Mouse (Mus musculus): ENCODE results near the gene Tmem132d. TPM values are rescaled to one million over a fixed set of nuclear protein-coding genes. Genes with fewer than 3 reads are reported as not detected.
"Not testable (repeated sequence)": the region's sequence is repeated elsewhere in the genome, so short reads cannot be mapped to it uniquely, and the experiment has no call there.

Tmem132d gene
- polyA plus RNA-seq, 1 experiment from 2014 or later: not detected

DNA sequence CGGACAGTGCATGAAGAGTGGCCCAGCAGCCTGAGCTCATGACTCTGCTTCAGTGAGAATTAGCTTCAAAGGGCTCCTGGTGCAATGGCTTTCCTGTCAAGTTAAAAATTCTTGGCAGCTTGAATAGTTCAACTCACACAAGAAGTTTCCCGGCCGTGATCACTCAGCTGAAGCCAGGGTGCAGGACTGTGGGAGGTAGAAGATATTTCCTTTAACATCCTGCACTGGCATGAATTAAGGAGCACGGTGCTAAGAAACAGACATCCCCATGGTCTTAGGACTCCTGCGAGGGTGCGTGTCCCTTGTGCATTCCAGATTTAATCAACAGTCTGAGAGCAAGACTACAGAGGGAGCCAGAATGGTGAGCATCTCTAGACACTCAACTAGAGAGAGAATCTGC lies 480.1 kb downstream of the Tmem132d start:
- no peak for ATAC-seq
- Histone ChIP-seq H3K36me3 (ENCODE audit: control insufficient read depth, insufficient read depth, low read length) (no peaks in the 10 kb centered on the region), H3K27ac (ENCODE audit: low read length) (no peak overlapping the region), H3K27me3 (replicated peaks; ENCODE audit: control insufficient read depth, insufficient read depth, low read length) (no peaks in the 10 kb centered on the region), H3K4me3 (ENCODE audit: low read length) (no peak overlapping the region), H3K4me1 (ENCODE audit: control insufficient read depth, insufficient read depth, low read length) (no peaks in the 10 kb centered on the region), H3K9ac (ENCODE audit: low read depth, low read length) (no peak overlapping the region), H3K4me2 (ENCODE audit: low read depth, low read length) (no peak overlapping the region), H3K9me3 (ENCODE audit: control insufficient read depth, low read length) (no peaks in the 10 kb centered on the region)
- WGBS: 68% methylated on average over 6 of the region's 6 CpGs

DNA sequence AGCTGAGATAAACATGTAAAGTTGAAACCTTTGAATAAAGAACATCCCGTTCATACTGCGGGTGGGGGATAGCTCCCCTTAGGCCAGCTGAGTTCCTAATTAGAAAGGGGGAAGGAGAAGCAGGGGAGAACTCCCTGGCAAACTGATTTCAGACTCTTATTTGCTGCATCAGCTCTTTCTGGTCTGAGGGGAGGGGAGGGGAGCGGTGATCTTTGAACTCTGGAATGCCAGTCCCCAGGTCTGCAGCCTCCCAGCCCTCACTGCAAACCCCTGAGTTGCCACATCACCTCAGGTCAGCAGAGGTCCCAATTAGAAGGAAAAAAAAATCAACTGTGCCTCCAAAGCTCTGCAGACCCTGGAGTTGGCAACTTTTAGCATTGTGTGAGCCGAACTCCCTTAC lies 482.3 kb downstream of the Tmem132d start:
- Histone ChIP-seq H3K9ac (ENCODE audit: low read depth, low read length) (no peak overlapping the region), H3K4me1 (ENCODE audit: control insufficient read depth, insufficient read depth, low read length) (no peaks in the 10 kb centered on the region), H3K4me2 (ENCODE audit: low read depth, low read length) (no peak overlapping the region), H3K36me3 (ENCODE audit: control insufficient read depth, insufficient read depth, low read length) (no peaks in the 10 kb centered on the region), H3K27me3 (replicated peaks; ENCODE audit: control insufficient read depth, insufficient read depth, low read length) (no peaks in the 10 kb centered on the region), H3K4me3 (ENCODE audit: low read length) (no peak overlapping the region), H3K27ac (ENCODE audit: low read length) (no peak overlapping the region), H3K9me3 (ENCODE audit: control insufficient read depth, low read length) (no peaks in the 10 kb centered on the region)
- WGBS: 48% methylated on average over 4 of the region's 4 CpGs
- no peak for ATAC-seq

DNA sequence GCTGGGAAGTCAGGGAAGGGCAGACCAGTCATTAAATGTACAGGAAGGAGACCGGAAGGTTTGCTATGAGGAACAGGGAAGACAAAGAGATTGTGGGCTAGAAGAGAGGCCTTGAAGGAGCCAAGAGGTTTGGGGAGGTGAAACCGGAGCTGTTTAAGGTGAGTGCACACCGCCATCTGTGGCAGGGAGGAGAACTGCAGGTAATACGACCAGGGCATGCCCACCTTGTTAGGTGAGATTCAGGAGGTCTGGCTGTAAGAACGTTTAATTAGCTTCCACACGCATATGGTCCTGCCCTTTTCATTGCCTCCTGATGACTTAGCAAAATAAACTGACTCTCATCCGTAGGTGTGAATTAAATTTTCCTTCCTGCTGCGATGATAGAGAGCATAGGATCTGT lies 485.6 kb downstream of the Tmem132d start:
- no peaks in the 10 kb centered on the region for H3K36me3 ChIP-seq (ENCODE audit: control insufficient read depth, insufficient read depth, low read length)
- no peaks in the 10 kb centered on the region for H3K9me3 ChIP-seq (ENCODE audit: control insufficient read depth, low read length)
- H3K4me1 ChIP-seq (ENCODE audit: control insufficient read depth, insufficient read depth, low read length): no peaks in the 10 kb centered on the region
- no peak overlapping the region for H3K4me2 ChIP-seq (ENCODE audit: low read depth, low read length)
- H3K9ac ChIP-seq (ENCODE audit: low read depth, low read length): no peak overlapping the region
- H3K4me3 ChIP-seq (ENCODE audit: low read length): no peak overlapping the region
- ATAC-seq: no peak
- H3K27me3 ChIP-seq (replicated peaks; ENCODE audit: control insufficient read depth, insufficient read depth, low read length): no peaks in the 10 kb centered on the region
- H3K27ac ChIP-seq (ENCODE audit: low read length): no peak overlapping the region
- 21% methylated on average over 8 of the region's 8 CpGs for WGBS

DNA sequence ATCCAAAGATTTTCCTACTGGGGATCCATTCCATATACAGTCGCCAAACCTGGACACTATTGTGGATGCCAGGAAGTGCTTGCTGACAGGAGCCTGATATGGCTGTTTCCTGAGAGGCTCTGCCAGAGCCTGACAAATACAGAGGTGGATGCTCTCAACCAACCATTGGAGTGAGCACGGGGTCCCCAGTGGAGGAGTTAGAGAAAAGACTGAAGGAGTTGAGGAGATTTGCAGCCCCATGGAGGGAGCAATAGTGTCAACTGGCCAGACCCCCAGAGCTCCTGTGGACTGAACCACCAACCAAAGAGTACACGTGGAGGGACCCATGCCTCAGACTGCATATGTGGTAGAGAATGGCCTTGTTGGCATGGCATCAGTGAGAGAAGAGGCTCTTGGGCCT lies 490.7 kb downstream of the Tmem132d start:
- H3K4me1 ChIP-seq (ENCODE audit: control insufficient read depth, insufficient read depth, low read length); H3K4me2 ChIP-seq (ENCODE audit: low read depth, low read length); H3K27ac ChIP-seq (ENCODE audit: low read length); H3K9ac ChIP-seq (ENCODE audit: low read depth, low read length); H3K9me3 ChIP-seq (ENCODE audit: control insufficient read depth, low read length); ATAC-seq; H3K27me3 ChIP-seq (replicated peaks; ENCODE audit: control insufficient read depth, insufficient read depth, low read length); H3K4me3 ChIP-seq (ENCODE audit: low read length); H3K36me3 ChIP-seq (ENCODE audit: control insufficient read depth, insufficient read depth, low read length): not testable (repeated sequence)
- 76% methylated on average over 3 of the region's 3 CpGs for WGBS

DNA sequence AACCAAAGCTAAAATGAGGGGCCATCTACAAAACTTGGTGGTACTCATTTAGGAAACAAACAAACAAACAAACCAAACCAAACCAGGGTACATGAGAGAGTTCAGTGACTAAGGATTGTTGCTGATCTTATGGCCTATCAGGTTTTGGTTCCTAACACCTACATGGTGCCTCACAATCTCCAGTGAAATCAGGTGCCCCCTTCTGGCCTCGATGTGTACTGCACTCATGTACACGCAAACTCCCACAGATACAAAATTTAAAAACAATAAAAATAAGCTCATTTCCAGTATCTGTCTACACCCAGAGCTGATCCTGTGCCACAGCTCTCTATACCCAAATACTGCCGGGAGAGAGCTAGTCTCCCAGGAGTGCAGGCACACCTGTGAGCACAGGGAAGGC lies 495.0 kb downstream of the Tmem132d start:
- Histone ChIP-seq H3K27me3 (replicated peaks; ENCODE audit: control insufficient read depth, insufficient read depth, low read length) (no peaks in the 10 kb centered on the region), H3K27ac (ENCODE audit: low read length) (no peak overlapping the region), H3K9ac (ENCODE audit: low read depth, low read length) (no peak overlapping the region), H3K4me3 (ENCODE audit: low read length) (no peak overlapping the region), H3K36me3 (ENCODE audit: control insufficient read depth, insufficient read depth, low read length) (no peaks in the 10 kb centered on the region), H3K4me2 (ENCODE audit: low read depth, low read length) (no peak overlapping the region), H3K4me1 (ENCODE audit: control insufficient read depth, insufficient read depth, low read length) (no peaks in the 10 kb centered on the region), H3K9me3 (ENCODE audit: control insufficient read depth, low read length) (no peaks in the 10 kb centered on the region)
- WGBS: 75% methylated on average over 3 of the region's 3 CpGs
- no peak for ATAC-seq

DNA sequence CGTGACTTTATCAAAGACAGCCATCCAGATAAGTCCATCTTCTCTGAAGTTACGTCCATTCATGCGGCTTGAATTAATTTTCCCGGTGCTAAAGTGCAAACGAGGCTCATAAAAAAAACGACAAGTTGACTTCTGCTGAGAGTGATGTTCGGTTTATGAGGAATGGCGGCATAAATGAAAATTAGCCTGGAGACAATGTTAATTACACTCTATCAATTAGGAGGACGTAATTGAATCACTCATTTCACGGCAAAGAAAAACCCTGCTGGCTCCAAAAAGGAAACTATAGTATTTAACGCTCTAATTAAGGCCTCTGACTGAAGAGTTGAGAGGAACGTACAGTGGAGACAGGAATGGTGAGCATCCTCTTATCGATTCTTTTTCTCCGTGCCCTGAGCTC lies 503.2 kb downstream of the Tmem132d start:
- Histone ChIP-seq H3K27me3 (replicated peaks; ENCODE audit: control insufficient read depth, insufficient read depth, low read length) (no peaks in the 10 kb centered on the region), H3K4me1 (ENCODE audit: control insufficient read depth, insufficient read depth, low read length) (no peaks in the 10 kb centered on the region), H3K4me3 (ENCODE audit: low read length) (no peak overlapping the region), H3K9ac (ENCODE audit: low read depth, low read length) (no peak overlapping the region), H3K27ac (ENCODE audit: low read length) (no peak overlapping the region), H3K9me3 (ENCODE audit: control insufficient read depth, low read length) (no peaks in the 10 kb centered on the region; the same call in 1 of the 2 replicates), H3K4me2 (ENCODE audit: low read depth, low read length) (no peak overlapping the region), H3K36me3 (ENCODE audit: control insufficient read depth, insufficient read depth, low read length) (no peaks in the 10 kb centered on the region)
- WGBS: 88% methylated on average over 14 of the region's 14 CpGs
- no peak for ATAC-seq

DNA sequence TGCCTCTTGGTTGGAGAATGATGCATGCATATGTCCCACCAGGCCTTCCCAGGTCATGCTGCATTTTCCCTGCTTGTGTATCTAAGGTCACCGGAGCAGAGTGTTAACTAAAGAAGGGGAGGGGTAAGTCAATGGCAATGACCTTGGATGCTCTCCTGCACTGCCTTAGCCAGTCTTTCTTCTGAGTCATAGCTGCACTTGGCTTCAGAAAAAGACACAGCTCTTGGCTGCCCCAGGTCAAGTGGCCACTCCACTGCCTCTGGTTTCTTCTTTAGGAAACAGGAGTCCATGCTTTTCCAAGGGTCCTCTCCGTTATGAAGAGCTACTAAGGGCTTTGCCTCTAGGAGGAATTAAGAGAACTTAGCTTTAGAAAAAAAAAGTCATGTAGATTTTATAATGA lies 506.2 kb downstream of the Tmem132d start:
- no peak overlapping the region for H3K4me2 ChIP-seq (ENCODE audit: low read depth, low read length)
- 74% methylated on average over 2 of the region's 2 CpGs for WGBS
- H3K9me3 ChIP-seq (ENCODE audit: control insufficient read depth, low read length): no peaks in the 10 kb centered on the region; the same call in 1 of the 2 replicates
- H3K27me3 ChIP-seq (replicated peaks; ENCODE audit: control insufficient read depth, insufficient read depth, low read length): no peaks in the 10 kb centered on the region
- no peaks in the 10 kb centered on the region for H3K4me1 ChIP-seq (ENCODE audit: control insufficient read depth, insufficient read depth, low read length)
- no peaks in the 10 kb centered on the region for H3K36me3 ChIP-seq (ENCODE audit: control insufficient read depth, insufficient read depth, low read length)
- H3K27ac ChIP-seq (ENCODE audit: low read length): no peak overlapping the region
- H3K4me3 ChIP-seq (ENCODE audit: low read length): no peak overlapping the region
- ATAC-seq: no peak
- H3K9ac ChIP-seq (ENCODE audit: low read depth, low read length): no peak overlapping the region

DNA sequence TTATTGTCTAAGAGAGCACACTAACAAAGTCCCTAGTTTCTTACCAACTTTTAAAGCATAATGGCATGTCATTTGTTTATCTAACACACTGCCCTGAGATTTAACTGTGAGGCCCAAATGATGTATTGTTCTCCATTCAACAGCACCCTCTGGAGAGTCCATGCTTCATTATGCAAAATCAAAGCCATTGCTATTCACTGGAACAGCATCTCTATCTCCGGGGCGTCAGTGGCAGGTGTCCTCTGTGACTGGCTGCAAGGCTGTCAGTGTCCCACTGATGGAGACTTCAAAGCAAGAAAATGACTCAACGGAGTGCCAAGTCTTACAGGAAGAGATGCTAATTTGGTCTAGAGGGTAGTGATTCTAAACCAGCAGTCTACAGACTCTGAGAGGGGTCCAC lies 508.8 kb downstream of the Tmem132d start:
- Histone ChIP-seq H3K4me1 (ENCODE audit: control insufficient read depth, insufficient read depth, low read length) (no peaks in the 10 kb centered on the region), H3K27ac (ENCODE audit: low read length) (no peak overlapping the region), H3K36me3 (ENCODE audit: control insufficient read depth, insufficient read depth, low read length) (no peaks in the 10 kb centered on the region), H3K4me3 (ENCODE audit: low read length) (no peak overlapping the region), H3K9ac (ENCODE audit: low read depth, low read length) (no peak overlapping the region), H3K27me3 (replicated peaks; ENCODE audit: control insufficient read depth, insufficient read depth, low read length) (no peaks in the 10 kb centered on the region), H3K4me2 (ENCODE audit: low read depth, low read length) (no peak overlapping the region), H3K9me3 (ENCODE audit: control insufficient read depth, low read length) (no peaks in the 10 kb centered on the region)
- 62% methylated on average over 3 of the region's 3 CpGs for WGBS
- ATAC-seq: no peak

DNA sequence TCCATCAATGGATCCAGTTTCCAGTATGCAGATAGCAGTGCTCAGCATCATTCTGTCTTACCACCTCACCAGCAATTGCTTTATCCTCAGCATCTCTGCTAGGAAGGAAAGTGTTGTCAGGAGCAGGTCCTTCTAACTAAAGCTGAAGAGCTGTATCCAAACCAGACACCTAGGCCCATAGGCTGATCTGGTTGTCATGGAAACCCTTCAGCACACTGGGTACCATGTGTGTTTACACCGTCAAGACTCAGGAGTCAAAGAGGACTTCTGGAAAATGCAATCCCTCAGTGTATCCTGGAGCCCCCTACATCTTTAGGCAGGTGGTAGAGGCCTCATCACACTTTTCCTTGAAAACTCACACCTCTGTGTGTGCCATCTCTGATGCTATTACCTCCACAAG lies 513.7 kb downstream of the Tmem132d start:
- H3K27me3 ChIP-seq (replicated peaks; ENCODE audit: control insufficient read depth, insufficient read depth, low read length): no peaks in the 10 kb centered on the region
- H3K36me3 ChIP-seq (ENCODE audit: control insufficient read depth, insufficient read depth, low read length): no peaks in the 10 kb centered on the region
- H3K9ac ChIP-seq (ENCODE audit: low read depth, low read length): no peak overlapping the region
- no peak for ATAC-seq
- no peak overlapping the region for H3K27ac ChIP-seq (ENCODE audit: low read length)
- no peak overlapping the region for H3K4me3 ChIP-seq (ENCODE audit: low read length)
- no peaks in the 10 kb centered on the region for H3K4me1 ChIP-seq (ENCODE audit: control insufficient read depth, insufficient read depth, low read length)
- 57% methylated on average over 1 of the region's 1 CpGs for WGBS
- H3K4me2 ChIP-seq (ENCODE audit: low read depth, low read length): no peak overlapping the region
- H3K9me3 ChIP-seq (ENCODE audit: control insufficient read depth, low read length): no peaks in the 10 kb centered on the region

DNA sequence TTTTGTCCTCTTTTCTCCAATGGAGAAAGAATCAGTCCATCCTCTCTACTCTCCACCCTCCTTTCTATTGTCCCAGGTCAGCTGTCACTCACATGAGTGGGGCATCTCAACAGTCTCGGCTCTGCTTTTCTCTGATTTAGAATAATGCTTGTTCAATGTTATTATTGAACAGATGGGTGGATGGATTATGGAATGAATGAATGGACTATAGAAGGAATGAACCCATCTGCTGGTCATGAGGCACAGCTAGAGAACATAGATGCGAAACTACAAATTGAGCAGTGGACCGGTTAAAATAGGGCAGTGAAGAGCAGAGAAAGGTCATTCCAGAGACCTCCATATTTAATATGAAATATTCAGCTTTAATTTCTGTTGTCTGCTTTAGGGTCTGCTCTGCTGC lies 514.5 kb downstream of the Tmem132d start:
- WGBS: 86% methylated on average over 3 of the region's 3 CpGs
- Histone ChIP-seq H3K4me3 (ENCODE audit: low read length) (no peak overlapping the region), H3K36me3 (ENCODE audit: control insufficient read depth, insufficient read depth, low read length) (no peaks in the 10 kb centered on the region), H3K27me3 (replicated peaks; ENCODE audit: control insufficient read depth, insufficient read depth, low read length) (no peaks in the 10 kb centered on the region), H3K9me3 (ENCODE audit: control insufficient read depth, low read length) (no peaks in the 10 kb centered on the region), H3K27ac (ENCODE audit: low read length) (no peak overlapping the region), H3K9ac (ENCODE audit: low read depth, low read length) (no peak overlapping the region), H3K4me2 (ENCODE audit: low read depth, low read length) (no peak overlapping the region), H3K4me1 (ENCODE audit: control insufficient read depth, insufficient read depth, low read length) (no peaks in the 10 kb centered on the region)
- ATAC-seq: no peak

Measured in intestine, embryonic 16.5 days (tissue).